Mouse (Mus musculus): ENCODE data around the gene Zfp467. TPM values are rescaled to one million over a fixed set of nuclear protein-coding genes. Genes with fewer than 3 reads are reported as not detected.

The Zfp467 gene
- total RNA-seq, 2 experiments from 2014 or later = 1.1 to 1.6 TPM

DNA sequence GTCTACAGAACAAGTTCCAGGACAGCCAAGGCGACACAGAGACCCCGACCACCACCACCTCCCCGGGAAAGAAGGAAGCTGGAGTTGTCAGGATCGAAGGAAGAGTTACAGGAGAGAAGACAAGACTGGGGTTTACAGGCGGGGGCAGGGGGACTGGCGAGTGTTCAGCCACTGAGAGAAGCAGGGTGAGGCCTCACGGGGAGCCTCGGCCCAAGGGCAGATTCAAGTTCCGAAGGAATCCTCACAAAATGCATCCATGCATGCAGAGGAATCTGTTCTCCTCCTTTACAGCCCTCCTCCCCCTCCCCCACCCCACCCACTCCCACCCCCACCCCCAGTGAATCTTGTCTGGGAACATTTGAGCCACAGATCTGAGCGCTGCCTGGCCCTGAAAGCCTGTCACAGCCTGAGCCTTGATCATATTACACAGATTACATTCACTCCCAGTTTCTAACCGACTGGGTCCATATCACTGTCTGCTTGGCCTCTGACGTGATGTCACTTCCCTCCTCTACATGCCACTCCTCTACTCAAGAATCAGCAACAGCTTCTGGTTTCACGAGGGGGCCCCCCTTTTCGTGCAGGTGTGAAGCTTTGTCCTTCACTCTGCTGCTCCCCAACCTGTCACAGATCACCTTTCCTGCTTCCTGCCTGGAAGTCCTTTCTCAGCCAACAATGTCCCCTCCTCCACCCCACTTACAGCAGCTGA lies 5.2 kb downstream of the Zfp467 start:
- ATAC-seq (replicated peaks; ENCODE audit: poor library complexity) = no peak

DNA sequence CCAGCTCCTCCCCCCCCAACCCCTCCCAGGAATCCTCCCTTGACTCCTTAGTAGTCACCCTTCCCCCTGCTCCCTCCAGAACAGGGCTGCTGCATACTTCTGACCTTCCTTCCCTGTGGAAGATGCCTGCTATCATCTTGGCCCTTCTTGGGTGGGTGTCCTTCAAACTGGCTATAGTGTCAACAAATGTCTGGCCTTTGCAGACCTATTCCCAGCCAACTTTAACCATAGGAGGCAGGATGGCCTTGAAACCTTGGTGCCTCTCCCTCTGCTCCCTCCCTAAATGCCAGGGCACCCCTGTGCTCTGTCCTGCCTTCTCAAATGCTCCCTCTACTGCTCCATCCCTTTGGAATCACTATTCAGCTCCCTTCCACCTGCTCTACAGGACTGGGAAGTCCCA lies 6.0 kb downstream of the Zfp467 start:
- no peak for ATAC-seq (replicated peaks; ENCODE audit: poor library complexity)

DNA sequence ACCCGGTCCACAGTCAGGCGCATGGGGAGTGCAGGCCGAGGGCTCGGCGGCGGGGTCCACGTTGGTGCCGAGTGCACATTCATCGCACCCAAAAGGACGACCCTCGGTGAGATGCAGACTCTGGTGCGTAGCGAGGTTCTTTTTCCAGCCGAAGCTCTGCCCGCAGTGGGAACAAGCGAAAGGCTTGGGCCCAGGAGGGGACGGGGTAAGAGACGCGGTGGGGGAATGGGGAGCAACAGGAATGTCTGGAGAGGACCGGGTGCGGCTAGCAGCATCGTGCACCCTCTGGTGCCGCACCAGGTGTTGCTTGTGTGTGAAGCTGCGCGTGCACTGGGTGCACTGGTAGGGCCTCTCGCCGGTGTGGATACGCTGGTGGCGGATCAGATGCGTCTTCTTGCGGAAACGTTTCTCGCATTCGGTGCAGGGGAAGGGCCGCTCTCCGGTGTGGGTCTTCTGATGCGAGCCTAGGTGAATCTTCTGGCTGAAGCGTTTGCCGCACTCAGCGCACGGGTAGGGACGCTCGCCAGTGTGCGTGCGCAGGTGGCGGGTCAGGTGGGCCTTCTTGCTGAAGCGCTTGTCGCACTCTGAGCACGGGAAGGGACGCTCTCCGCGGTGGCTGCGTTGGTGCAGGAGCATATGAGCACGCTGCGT lies 7.0 kb downstream of the Zfp467 start:
- no peak for ATAC-seq (replicated peaks; ENCODE audit: poor library complexity)

DNA sequence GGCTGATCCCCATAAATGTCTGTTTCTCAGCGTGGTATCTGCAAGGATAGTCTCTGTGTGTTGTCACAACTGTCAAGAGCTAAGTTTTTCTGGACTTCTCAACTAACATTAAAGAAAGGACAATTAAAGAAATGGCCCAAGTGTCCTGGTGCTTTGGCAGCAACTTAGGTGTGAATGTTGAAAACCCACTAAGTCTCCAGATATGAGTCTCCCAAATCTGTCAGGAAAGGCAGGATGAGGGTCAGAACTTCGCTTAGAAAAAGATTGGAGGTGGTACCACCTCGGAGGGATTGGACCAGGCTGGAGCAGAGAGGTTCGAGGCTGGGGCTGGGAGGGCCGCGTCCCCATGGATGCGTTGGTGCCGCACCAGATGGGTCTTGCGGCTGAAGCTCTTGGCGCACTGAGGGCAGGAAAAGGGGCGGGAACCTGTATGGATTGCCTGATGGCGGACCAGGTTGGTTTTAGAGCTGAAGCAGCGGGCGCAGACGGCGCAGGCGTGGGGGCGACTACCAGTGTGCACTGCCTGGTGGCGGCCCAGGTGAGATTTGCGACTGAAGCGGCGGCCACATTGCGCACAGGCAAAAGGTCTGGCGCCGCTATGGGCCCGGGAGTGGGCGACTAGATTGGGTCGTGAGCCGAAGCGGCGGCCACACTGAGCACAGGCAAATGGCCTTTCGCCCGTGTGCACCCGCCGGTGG lies 7.8 kb downstream of the Zfp467 start:
- ATAC-seq (replicated peaks; ENCODE audit: poor library complexity) = no peak

DNA sequence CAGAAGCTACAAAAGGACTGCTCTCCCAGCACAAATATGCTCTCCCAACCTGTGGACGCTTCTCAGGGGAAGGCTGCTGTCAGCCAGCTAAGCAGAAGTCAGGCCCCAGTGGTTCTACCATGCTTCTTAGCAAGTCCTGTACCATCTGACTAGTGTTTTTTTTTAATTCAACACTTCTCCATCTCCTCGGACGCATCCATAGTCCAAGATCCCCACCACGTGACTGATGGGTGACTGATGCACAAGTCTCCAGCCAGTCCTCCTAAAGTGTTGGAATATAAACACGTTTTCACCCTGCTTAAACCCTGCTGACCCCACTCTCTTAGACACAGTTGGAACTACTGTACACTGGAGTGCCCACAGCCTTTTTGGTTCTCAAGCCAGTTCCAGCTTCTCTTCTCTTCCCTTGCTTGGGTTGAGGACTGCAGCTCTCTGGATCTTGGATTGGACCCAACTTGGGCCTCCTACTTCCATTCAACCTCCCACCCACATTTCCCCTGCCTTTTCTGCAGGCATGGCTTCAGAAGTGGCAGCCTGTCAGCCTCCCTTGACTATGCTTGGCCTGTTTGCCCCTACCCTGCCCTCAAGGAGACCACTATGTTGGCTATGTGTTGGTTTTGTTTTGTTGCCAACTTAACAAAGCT lies 9.8 kb downstream of the Zfp467 start:
- no peak for ATAC-seq (replicated peaks; ENCODE audit: poor library complexity)

DNA sequence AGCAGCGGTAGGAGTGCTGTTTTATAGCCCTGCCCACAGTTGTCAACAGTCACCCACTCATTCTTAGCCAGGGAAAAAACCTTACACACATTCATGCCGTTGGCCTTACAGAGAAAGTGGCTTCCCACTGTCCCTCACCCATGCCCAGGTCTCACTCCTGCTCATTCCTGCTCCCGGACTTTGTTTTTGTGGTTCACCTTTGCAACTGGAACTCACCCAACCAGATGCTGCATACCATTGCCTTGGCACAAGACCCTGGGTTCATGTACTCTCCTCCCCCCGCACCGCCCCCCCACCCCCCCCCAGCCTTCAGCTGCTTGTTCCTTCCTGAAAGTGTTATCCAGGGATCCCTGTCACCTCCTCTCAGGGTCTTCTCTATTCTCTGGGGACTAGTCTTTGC lies 10.5 kb downstream of the Zfp467 start:
- ATAC-seq (replicated peaks; ENCODE audit: poor library complexity) = no peak

DNA sequence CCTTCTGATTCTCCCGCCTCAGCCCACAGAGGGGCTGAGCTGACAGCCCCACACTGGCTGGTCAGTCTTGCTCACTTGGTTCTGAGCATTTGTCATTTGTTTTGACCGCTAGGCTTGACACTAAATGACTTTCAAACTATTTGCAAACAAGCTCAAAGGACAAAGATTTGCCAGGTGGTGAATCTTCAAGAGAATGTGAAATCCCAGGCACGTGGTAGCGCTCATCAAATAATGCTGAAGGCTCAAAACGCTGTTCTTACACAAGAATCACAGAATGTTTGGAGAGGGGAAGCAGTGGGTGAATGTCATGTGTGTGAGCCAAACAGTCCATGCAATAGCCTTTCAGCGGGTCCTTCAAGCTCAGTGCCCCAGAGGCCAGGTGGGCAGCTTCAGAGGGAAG lies 11.0 kb downstream of the Zfp467 start:
- no peak for ATAC-seq (replicated peaks; ENCODE audit: poor library complexity)

DNA sequence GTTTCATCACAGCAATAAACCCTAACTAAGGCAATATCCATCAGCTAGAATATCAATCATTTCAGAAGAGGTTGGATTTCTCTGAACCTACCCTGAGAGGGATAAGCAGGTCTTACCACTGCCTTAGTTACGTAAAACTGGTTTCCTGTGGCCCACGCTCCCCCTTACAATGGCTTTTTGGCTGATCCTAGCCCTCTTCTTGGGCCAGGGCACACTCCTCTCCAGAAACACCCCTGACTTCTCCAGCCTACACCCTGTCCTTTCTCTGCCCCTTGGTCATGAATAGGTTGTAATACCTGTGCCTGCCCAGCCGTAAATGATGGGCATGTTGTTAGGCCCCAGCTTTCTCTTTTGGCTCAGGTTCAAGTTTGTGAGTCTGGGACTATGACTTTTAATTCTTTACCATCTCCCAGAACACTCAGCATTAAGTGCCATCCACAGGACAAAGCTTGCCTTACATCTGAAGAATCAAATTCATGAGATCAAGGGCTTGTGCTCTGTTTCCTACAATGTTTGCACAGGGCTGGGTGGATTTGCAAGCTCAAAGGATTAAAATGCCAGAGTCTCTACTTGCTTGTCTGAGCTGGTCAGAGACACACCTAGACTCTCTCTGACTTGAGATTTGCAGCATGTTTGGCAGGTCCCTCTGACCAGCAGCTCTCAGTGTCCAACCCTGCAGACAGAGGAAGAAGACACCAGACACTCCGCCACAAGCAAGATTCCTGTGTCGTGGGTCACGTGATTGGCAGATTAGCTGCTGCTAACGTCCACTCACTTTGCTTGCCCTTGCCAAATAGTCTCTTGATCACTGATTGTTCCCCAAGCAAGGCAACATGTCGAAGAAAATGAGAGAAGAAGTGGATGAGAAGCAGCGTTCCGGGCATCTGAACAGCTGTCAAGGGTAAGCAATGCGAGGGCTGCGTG lies 12.5 kb downstream of the Zfp467 start:
- ATAC-seq (replicated peaks; ENCODE audit: poor library complexity) = peak; percentile 29; the same call in 1 of the 2 replicates

DNA sequence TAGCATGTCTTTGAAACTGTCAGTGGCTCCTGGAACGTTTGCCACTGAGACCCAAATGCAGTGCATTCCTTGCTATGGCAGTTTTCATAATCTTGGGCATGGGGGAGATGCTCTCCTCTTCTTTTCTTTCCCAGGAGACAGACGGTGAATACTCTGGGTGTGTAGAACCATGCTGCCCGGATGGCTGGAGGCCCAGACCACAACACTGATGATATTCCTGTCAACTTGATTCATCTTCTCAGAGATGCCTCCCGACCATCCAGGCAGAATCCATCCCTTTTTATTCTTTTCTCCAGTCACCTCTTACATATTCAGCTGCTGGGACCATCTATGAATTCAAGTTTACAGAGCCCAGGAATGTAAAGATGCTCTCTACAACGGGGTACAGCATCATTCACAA lies 14.9 kb downstream of the Zfp467 start:
- no peak for ATAC-seq (replicated peaks; ENCODE audit: poor library complexity)

DNA sequence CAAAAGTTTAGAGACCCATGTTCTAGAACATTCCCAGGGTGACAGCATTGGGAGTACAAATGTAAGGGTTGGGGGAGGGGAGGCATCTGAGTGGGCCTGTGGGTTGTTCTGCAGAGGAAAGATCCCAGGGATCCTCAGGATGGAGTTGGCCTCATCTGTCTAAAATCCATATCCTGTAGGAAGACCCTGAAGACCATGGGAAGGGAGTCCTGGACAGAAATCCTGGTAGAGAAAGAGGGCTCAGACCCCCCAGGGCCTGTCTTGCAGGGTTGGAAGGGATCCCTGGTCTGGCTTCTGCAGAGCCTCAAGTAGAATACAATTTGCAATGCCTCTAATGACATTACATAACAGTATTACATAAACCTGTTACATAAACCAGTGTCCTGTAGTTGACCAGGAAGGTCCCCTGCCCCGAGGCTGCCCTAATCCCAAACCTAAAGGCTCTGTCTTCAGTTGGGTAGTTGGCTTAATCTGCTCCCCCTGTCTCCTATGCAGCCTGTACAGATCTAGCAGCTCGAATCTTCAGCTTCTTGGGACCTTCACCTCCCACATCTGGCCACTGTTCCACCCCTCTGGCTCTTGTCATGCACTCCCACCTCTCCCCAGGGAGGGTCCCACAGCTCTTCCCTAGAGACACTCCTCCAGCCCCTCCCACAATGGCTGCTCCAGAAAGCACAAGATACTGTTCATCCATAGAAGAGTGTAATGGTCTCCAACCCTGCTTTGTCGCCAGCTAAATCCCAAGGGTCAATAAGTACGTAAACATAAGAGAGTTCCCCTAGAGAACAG lies 16.7 kb downstream of the Zfp467 start:
- ATAC-seq (replicated peaks; ENCODE audit: poor library complexity) = no peak

DNA sequence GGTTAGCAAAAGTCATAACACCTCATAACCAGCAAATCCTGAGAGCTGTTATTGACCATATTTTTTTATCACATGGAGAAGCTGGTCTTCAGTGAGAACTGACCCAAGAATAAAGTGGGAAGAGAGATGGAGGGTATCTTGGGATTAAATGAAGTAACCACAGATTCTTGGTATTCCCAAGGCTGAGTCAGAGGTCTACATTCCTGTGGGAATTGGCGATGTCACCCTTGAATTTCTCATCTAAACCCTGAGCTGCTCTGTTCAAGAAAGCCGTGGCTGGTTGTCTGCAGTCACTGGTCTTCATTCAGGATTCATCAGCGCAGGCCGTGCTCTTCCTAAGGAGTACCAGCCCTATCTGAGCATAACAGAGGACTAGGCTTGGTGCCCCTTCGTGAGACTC lies 18.7 kb downstream of the Zfp467 start:
- no peak for ATAC-seq (replicated peaks; ENCODE audit: poor library complexity)

DNA sequence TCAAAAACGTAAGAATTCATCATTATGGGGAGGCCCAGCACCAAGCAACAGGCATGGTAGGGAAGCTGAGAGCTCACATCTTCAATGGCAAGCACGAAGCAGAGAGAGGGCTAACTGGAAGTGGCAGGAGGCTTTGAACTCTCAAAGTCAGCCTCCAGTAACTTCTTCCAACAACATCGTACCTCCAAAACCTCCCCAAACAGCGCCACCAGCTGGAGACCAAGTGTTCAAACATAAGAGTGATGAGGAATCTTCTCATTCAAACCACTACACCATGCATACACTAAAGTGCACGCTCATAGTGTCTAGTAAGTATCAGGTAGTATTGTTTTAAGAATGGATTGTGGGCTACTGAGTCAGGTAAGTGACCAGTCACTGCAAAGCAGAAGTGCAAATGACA lies 21.6 kb downstream of the Zfp467 start:
- no peak for ATAC-seq (replicated peaks; ENCODE audit: poor library complexity)

DNA sequence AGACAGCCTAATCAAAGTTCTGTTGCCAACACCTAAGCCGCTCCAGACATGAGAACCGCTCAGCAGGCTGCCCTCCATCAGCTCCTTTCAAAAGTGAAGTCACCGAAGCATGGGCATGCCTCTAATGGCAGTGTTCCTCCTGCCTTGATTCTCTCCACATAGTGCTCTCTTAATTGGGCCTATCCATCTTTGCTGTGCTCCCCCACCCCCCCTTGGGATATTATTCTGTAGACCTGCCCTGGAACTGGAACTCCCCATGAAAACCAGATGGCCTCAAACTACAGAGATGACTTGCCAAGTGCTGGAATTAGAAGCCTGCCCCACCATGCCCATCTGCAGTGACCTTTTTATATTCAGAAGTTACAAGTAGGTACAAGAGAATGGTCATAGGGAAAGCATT lies 22.3 kb downstream of the Zfp467 start:
- no peak for ATAC-seq (replicated peaks; ENCODE audit: poor library complexity)

DNA sequence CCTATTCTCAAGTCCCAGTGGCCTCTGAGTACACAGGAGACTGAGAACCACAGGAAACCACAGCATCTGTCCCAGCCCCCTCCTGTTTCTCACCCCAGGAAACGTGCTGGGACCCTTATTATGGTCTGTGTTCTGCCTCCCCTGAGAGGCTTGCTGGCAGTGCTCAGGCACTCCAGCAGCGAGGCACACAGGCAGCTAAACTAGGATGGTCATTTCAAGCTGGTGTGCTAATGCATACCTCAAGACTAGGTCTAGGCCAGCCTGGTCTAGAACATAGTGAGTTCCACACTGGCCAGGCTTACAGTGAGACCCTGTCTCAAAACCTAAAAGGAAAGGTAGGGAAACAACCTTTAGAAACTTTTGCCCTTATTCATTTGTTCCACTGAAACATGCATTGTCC lies 25.0 kb downstream of the Zfp467 start:
- peak; percentile 26; the same call in 1 of the 2 replicates for ATAC-seq (replicated peaks; ENCODE audit: poor library complexity)

DNA sequence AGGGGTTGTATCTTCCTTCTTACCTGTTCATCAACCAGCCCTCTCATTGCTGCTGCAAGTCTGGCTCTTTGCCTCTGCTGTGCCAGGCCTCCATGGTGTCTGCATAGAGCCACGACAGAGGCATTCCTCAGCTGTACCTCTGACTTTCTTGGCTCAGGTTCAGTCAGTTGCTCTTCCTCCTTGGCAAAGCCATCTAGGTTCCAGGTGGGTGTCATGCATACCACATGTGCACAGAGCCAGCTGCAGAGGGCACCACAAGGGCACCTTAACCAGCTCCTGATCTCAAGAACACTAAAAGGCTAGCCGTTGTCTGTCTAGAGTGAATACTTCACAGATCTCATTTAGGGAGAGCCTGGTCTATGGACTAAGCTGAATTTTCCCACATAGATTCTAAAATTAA lies 29.1 kb downstream of the Zfp467 start:
- ATAC-seq (replicated peaks; ENCODE audit: poor library complexity) = no peak

DNA sequence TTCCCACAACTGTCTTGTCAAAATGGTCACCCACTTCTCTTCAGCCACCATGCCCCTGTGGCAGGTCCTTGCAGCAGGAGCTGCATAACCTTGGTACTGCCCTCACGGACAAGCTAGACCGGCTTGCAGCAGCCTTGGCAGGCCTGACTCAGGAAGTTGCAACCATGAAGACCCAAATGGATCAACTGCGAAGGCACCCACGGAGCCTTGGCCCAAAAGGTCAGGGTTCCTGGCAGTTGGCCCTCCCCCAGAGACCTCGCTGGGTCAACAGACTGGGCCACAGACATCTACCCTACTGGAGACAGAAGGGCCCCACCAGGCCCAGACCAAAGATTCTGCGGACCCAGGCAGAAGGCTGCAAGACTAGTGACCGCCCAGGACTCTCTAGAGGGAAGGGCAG lies 30.0 kb downstream of the Zfp467 start:
- no peak for ATAC-seq (replicated peaks; ENCODE audit: poor library complexity)

DNA sequence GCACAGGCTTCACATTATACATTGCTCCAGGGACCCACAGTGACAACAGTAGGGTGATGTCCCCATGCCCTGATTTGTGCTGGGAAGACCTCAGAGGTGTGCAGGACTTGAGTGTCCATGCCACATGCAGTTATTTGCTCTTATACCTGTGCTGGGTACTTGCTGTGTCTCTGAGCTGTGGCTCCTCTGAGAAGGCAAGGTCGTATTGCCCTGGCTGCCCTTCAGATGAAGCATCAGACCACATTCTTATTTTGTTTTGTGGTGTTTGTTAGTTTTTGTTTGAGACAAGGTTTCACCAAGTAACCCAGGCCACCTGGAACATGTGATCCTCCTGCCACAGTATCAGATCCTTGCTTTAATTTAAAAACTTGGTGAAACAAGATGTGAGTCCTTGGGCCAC lies 30.7 kb downstream of the Zfp467 start:
- no peak for ATAC-seq (replicated peaks; ENCODE audit: poor library complexity)

DNA sequence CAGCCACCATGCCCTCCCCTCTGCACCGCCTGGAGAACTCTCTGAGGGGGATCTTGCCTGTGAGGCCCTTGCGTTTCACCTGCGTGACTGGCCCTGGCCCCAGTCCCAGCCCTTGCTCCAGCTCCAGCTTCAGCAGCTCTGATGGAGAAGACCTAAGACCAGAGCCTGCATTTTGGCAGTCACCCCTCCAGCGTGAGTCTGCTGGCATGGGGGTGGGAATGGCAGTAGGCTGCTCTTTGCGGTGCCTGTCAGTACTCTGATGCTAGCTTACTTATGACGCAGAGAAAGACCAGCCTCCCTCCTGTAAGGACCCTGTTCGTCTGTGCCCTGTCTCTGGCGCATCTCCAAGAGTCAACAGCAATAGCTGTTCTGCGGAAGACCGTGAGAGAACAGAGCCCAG lies 32.5 kb downstream of the Zfp467 start:
- no peak for ATAC-seq (replicated peaks; ENCODE audit: poor library complexity)

DNA sequence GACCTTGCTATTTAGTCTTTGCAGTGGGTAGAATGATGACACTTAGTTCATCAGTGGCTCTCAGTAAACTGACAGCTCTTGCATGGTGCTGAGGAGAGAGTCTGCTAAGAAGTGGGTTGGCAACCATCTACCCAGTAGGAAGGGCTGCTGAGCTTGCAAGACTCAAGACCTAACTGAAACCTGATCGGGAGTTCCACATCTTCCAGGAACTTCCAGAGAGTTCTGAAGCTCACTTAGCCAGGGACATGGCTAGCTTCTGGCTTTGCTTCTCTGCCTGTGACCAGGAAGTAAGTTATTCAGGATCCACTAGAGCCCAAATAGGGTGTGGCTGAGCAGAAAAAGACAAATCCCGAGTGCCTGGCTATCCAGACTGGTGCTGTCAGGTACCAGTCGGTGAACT lies 33.0 kb downstream of the Zfp467 start:
- no peak for ATAC-seq (replicated peaks; ENCODE audit: poor library complexity)

DNA sequence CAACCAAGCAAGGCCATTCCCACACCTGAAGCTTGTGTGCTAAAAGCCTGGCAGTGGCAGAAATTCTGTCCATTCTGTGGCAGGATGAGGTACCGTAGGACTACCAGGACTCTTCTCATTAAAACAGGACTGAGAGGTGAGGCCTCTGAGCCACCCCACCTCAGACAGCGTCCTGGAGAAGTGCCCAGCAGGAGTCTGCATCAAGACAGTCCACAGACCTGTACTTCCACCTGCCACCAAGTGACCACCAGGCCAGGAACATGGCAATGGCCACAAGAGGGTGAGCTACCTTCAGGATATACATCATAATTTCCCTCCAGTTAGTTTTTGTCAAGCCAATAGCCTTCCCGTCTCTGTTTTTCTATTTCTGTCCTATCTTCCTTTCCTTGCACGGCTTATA lies 33.5 kb downstream of the Zfp467 start:
- ATAC-seq (replicated peaks; ENCODE audit: poor library complexity) = no peak
